Mouse (Mus musculus): Measurements from ENCODE around the gene Irgm1.
"Not testable (repeated sequence)": the region's sequence is repeated elsewhere in the genome, so short reads cannot be mapped to it uniquely, and the experiment has no call there.

Irgm1 gene

GRCm38 (mm10) chr11:48833731-48834639 is 37.5 kb downstream of the Irgm1 start:
- DNase-seq (ENCODE audit: extremely low read depth, low read depth): peak; percentile 79

GRCm38 (mm10) chr11:48833078-48833730 is 38.3 kb downstream of the Irgm1 start:
- no peak for DNase-seq (ENCODE audit: extremely low read depth, low read depth)

- no peak for DNase-seq (ENCODE audit: extremely low read depth, low read depth)
Measured at GRCm38 (mm10) chr11:48831273-48831672, 40.2 kb downstream of the Irgm1 start.

GRCm38 (mm10) chr11:48830279-48830678 is 41.2 kb downstream of the Irgm1 start:
- DNase-seq (ENCODE audit: extremely low read depth, low read depth): no peak

- DNase-seq (ENCODE audit: extremely low read depth, low read depth): no peak
Measured at GRCm38 (mm10) chr11:48827926-48828325, 43.6 kb downstream of the Irgm1 start.

- no peak for DNase-seq (ENCODE audit: extremely low read depth, low read depth)
Measured at GRCm38 (mm10) chr11:48826752-48827096, 44.8 kb downstream of the Irgm1 start.

- DNase-seq (ENCODE audit: extremely low read depth, low read depth): not testable (repeated sequence)
Measured at GRCm38 (mm10) chr11:48825979-48826751, 45.3 kb downstream of the Irgm1 start, which contains the start of the genes Trim7 and Gm12184. Gene Trim7, plus strand, starts transcription at chr11:48826140. Gene Gm12184, minus strand, starts transcription at chr11:48826655.

GRCm38 (mm10) chr11:48824311-48824830 is 47.1 kb downstream of the Irgm1 start:
- no peak for DNase-seq (ENCODE audit: extremely low read depth, low read depth)

GRCm38 (mm10) chr11:48823536-48823972 is 47.9 kb downstream of the Irgm1 start:
- peak; percentile 86 for DNase-seq (ENCODE audit: extremely low read depth, low read depth)

- no peak for DNase-seq (ENCODE audit: extremely low read depth, low read depth)
Measured at GRCm38 (mm10) chr11:48822768-48823512, 48.5 kb downstream of the Irgm1 start.

- DNase-seq (ENCODE audit: extremely low read depth, low read depth): not testable (repeated sequence)
Measured at GRCm38 (mm10) chr11:48821299-48821698, 50.2 kb downstream of the Irgm1 start.

GRCm38 (mm10) chr11:48820308-48820674 is 51.2 kb downstream of the Irgm1 start:
- DNase-seq (ENCODE audit: extremely low read depth, low read depth): no peak

- DNase-seq (ENCODE audit: extremely low read depth, low read depth): no peak
Measured at GRCm38 (mm10) chr11:48819614-48820307, 51.7 kb downstream of the Irgm1 start.

GRCm38 (mm10) chr11:48818346-48818745 is 53.1 kb downstream of the Irgm1 start:
- peak; percentile 87 for DNase-seq (ENCODE audit: extremely low read depth, low read depth)

GRCm38 (mm10) chr11:48817794-48818193 is 53.7 kb downstream of the Irgm1 start:
- no peak for DNase-seq (ENCODE audit: extremely low read depth, low read depth)

- DNase-seq (ENCODE audit: extremely low read depth, low read depth): peak; percentile 92
Measured at GRCm38 (mm10) chr11:48816800-48817665, 54.5 kb downstream of the Irgm1 start, which contains the start of gene Trim41. Gene Trim41, minus strand, starts transcription at chr11:48817353.

GRCm38 (mm10) chr11:48816281-48816781 is 55.2 kb downstream of the Irgm1 start:
- DNase-seq (ENCODE audit: extremely low read depth, low read depth): no peak

GRCm38 (mm10) chr11:48815851-48816250 is 55.6 kb downstream of the Irgm1 start:
- no peak for DNase-seq (ENCODE audit: extremely low read depth, low read depth)

GRCm38 (mm10) chr11:48813782-48814181 is 57.7 kb downstream of the Irgm1 start:
- no peak for DNase-seq (ENCODE audit: extremely low read depth, low read depth)

All from MEL-GATA-1-ER (cell line).